Mouse (Mus musculus): ENCODE measurements around the gene Ggt5.

DNA sequence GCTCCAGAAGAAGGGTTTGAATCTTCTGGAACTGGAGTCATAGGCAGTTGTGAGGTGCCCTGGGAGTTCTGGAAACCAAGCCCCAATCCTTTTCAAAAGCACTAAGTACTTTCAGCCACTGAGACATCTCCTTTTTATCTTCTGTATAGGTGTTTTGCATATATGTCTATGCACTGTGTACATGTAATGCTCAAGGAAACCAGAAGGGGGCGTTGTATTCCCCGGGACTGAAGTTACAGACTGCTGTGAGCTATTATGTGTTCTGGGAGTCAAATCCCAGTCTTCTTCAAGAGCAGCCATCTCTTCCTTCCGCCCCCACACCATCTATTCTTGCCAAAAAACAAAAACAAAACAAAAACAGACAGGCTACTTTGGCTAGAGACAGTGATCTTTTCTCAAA lies 31.7 kb downstream of the Ggt5 start:
- TF ChIP-seq POLR2A (IDR thresholded peaks at IDR 0.05; ENCODE audit: extremely low read depth, insufficient read depth, low read length), result no peak
- TF ChIP-seq CTCF (IDR thresholded peaks at IDR 0.05; ENCODE audit: extremely low read depth, insufficient read depth, low read length), result no peak

Measured in cortical plate, adult 2 months (tissue).